Mouse (Mus musculus) thymus, adult 18-20 months (tissue): ENCODE results near the gene Men1.
A peak's percentile ranks its signal among the peaks of the same experiment; 100 is the strongest.
"Not testable (repeated sequence)": the region's sequence is repeated elsewhere in the genome, so short reads cannot be mapped to it uniquely, and the experiment has no call there.

Source experiments
- DNase-seq, 2 experiments: peaks; one replicate each; pipeline ENCODE4 v3.0.0; 2022; ENCODE audit warnings: mixed read lengths in 2 of 2

The Men1 gene

GRCm38 (mm10) chr19:6305517-6306115 lies 29.2 kb upstream of the Men1 start:
- no peak for DNase-seq

GRCm38 (mm10) chr19:6306137-6306551 lies 28.6 kb upstream of the Men1 start, which contains the start of gene Cdc42bpg:
Cdc42bpg (plus strand) TSS chr19:6306456.
- DNase-seq = peak; percentile 81 to 84

GRCm38 (mm10) chr19:6306586-6306985 lies 28.2 kb upstream of the Men1 start:
- DNase-seq = peak; percentile 58 to 65

- DNase-seq = peak in 1 of 2 experiments; percentile 23
These were observed 26.8 kb upstream of the Men1 start for GRCm38 (mm10) chr19:6307733-6308531.

- no peak for DNase-seq
These were observed 24.6 kb upstream of the Men1 start for GRCm38 (mm10) chr19:6310181-6310580.

- not testable (repeated sequence) for DNase-seq
These were observed 23.0 kb upstream of the Men1 start for GRCm38 (mm10) chr19:6311783-6312182.

- no peak for DNase-seq
These were observed 21.0 kb upstream of the Men1 start for GRCm38 (mm10) chr19:6313796-6314195.

- no peak for DNase-seq
These were observed 20.3 kb upstream of the Men1 start for GRCm38 (mm10) chr19:6314513-6314912.

- DNase-seq = no peak
These were observed 19.2 kb upstream of the Men1 start for GRCm38 (mm10) chr19:6315573-6315972.

- DNase-seq = no peak
These were observed 16.6 kb upstream of the Men1 start for GRCm38 (mm10) chr19:6318145-6318544.

GRCm38 (mm10) chr19:6321358-6321757 lies 13.4 kb upstream of the Men1 start:
- DNase-seq = no peak

GRCm38 (mm10) chr19:6321786-6322621 lies 12.8 kb upstream of the Men1 start:
- no peak for DNase-seq

GRCm38 (mm10) chr19:6324751-6325150 lies 10.0 kb upstream of the Men1 start:
- no peak for DNase-seq

- DNase-seq = no peak
These were observed 3.6 kb upstream of the Men1 start for GRCm38 (mm10) chr19:6331178-6331577.

- peak in 1 of 2 experiments; percentile 47 for DNase-seq
These were observed 2.9 kb upstream of the Men1 start for GRCm38 (mm10) chr19:6331719-6332516.

- peak in 1 of 2 experiments; percentile 20 for DNase-seq
These were observed 801 bp upstream of the Men1 start for GRCm38 (mm10) chr19:6333761-6334595.

GRCm38 (mm10) chr19:6335458-6335827 lies 664 bp downstream of the Men1 start:
- peak in 1 of 2 experiments; percentile 38 for DNase-seq

GRCm38 (mm10) chr19:6336920-6337319 lies 2.1 kb downstream of the Men1 start:
- no peak for DNase-seq

GRCm38 (mm10) chr19:6338171-6338570 lies 3.4 kb downstream of the Men1 start:
- DNase-seq = no peak

- DNase-seq = no peak
These were observed 3.9 kb downstream of the Men1 start for GRCm38 (mm10) chr19:6338716-6339115.

- peak in 1 of 2 experiments; percentile 28 for DNase-seq
These were observed 4.4 kb downstream of the Men1 start for GRCm38 (mm10) chr19:6339191-6339590.
